Mouse (Mus musculus): ENCODE measurements at regions not wholly inside any gene's neighbourhood (a gene's known extent, or its start where the extent isn't known, plus 50 kb on each side); places are given as distances from the start of the nearest gene placed in this dataset.
A peak's percentile ranks its signal among the peaks of the same experiment; 100 is the strongest.

DNA sequence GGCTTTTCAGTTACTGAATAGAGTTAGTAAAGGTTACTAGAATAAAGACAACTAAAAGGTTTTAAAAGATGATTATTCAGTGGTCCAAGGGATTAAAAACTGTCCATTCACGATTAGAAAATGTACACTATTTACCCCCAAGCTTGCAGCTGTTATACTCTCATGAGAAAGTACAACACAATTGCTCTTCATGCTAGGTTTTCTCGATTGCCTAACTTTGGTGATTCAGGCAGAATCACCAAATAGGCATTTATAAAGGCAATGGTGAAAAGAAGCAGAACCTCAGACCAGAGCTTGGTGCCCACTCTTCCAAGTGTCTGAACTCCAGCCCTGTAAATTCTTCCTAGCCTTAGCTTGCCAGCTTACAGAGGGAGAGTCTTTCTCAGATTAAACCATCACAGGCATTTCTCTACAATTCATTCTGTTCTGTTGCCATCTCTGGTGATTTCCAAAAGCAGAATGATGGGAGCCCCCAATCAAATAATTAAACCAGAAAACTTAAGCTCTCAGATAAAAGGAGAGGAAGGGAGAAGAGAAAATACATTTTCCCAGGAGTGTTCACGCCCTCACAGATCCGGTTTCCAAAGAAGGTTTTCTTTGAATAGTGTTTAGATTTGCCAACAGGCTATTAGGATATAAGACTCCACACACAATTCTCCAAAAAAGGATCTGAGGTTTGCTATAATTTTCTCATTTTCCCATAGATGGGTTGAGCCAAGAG is 657.0 kb downstream of the Slc22a22 start:
- no peak for DNase-seq

DNA sequence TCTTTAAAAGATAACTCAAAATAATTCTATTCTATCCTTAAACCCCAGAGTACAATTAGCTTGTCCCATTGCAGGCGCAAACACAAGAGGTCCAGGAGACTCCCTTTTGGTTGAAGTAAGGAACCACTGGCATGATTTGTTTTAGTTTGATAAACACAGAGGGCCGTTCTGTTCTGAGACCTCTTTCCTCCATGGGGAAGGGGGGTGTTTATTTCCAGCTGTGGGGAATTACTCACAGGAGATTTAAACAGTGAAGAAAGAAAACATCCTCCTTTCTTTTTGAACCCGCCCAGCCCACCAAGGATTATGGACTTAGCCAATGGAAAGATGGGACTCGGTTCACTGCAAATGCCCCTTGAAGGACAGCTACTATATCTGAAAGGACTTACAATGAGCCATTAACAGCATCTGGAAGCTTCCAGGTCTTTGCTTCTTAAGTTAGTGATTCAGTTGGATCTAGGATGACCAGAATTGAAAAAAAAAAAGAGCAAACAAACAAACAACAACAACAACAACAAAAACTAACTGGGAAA is 659.2 kb downstream of the Slc22a22 start:
- DNase-seq, result no peak

DNA sequence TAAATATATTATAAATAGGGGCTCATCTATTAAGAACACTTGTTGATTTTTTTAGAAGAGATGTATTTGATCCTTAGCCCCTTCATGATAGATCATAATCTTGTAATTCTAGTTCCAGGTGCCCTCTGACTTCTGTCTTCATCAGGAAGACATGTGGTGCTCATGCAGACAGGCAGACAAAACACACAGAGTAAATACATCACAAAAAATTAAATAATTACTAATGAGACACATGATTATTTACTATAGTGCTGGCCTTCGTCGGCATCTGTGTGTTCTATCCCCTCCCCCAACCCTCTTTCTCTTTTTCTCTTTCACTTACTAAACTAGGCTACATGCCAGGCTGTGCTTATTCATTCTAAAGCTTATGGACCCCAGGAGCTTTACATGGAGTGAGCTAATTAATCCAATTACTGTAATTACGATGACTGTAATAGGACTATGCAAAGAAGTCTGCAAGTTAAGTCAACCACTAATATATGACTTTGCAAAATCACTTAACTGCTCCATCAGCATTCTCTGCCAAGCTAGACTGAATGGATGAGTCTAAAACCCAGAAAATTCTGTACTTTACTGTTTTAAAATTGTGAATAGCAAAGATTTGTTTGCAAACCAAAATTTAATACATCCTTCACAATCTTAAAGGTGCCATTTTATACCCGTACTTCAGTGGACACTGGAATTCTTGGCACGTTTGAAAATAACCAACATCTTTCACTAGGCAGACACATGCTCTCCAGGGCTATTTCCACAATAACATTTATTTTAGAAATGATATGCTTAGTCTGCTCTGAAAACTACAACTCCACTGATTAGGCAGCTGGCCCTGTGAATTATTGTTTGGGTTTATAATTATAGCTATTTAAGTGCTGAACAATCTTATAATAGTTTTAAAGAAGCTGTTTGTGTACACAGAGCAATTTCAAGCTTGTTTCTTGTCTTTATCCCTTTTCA is 659.9 kb downstream of the Slc22a22 start:
- DNase-seq, result no peak

DNA sequence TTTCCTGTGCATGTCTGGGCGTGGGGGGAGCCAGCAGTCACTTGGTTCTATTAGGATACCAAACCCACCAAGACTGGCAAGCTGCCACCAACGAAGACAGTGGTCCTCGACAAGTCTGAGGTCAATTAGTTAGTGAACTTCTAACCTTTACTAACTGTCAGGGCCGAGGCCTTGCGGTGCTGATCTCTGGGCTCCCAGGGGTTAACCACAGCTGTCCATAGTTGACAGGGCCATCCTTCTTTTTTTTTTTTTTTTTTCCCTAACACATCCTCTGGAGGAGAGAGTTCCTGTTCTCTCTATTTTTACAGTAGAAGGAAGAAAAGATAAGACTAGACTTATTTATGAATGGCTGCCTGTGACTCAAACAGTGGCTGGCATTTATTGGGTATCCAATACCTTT is 663.5 kb downstream of the Slc22a22 start:
- DNase-seq, result no peak

DNA sequence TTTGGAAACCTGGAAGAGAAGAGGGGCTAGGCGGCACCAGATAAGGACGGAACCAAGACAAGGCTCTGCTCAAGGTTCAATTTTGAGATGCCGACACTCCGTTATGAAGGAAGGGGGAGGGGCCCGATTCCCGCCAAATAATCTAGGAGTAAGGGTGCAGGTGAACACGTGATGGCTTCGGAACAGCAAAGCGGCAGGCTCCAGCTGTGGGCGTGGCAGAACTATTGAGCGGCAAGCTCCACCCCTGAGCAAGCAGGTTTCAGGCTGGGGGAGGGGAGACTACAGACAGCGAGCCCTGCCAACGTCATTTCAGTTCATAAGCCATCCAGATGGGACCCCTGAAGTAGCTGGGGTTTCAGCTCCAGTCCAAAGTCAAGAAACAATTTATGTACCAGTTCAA is 667.3 kb downstream of the Slc22a22 start:
- DNase-seq, result peak in 1 of 2 experiments; percentile 5

DNA sequence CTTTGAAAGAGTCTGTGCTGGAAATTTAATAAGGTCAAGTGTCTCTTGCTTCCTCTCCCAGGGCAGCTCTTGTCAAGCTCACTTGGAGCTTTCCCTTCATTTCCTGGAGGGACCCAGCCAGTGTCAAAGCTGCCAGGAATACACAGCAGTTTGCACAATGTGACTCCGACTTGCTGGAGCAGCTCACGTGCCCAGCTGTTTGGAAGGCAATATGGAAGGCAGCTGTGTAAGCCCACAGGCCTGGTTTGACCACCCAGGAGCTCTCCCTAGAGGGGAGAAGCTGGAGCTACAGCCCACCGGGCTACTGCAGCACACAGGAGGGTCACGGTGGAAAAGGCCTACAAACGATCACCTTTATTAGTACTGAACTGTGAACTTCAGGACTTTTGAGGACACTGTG is 669.8 kb downstream of the Slc22a22 start:
- no peak for DNase-seq

DNA sequence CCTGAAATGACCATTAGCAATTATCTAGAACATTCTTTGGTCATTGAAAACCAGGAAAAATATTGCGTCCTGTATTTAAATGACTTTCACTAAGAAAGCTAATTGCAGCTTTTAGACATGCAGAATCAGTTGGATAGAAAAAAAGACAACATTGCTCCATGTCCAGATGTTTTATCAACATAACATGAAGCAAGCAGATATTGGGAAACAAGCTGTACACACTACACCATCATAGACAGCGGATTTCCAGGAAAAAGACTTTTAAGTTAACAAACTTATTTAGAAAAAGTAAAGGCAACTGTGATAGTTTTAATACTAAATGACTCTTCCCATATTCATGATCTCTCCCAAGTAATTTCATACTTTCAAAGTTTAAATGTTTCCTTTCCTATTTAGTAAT is 675.5 kb downstream of the Slc22a22 start:
- DNase-seq, result no peak

DNA sequence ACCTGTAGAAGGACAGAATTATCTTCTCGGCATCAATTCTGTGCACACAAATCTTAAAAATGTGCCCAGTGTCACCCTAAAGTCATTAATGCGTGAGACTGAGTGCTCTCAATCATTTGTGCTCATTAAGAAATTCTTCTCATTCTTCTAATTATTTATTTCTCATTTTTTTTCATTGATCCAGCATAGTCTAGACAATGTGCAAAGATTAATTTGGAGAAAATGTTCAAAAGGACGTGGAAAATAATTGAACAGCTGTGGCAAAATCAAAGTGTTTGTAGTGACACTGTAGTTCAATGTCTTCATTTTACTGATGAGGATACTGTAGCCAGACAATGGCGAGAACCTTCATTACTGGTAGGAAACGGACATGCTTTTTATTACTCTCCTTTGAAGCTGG is 702.0 kb downstream of the Slc22a22 start:
- no peak for DNase-seq

DNA sequence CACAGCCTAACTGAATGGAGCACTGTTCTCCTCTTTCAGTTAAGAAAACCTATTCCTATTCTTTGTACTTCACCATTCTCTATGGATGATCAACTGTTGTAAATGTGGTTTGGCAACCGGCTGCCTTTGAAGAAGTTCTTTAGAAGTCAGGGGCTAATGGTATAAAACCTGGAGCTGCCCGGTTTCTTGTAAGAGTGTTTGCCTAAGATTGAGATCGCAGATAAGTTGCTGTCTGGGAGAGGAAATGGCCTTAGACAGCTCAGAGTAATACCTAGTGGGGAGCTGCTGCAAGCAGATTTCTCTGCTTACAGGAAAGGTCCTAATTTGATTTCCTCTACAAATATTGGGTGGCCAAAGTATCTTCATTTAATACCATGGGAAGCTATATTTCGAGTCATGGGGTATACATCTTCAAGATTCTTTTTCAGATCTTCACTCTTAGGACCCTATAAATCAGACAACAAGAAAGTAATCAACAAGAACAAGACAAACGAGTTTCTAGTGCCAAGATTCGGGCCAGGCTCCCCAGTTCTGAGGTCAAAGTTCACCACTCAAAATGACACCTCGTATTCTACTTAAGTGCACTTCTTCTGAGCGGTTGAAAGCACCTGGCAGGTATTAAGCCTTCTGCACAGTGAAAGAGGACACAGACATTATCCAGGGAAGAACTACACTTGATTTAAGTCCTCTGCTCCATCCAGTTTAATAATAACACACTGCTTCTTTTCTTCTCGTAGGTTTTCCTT is 702.6 kb downstream of the Slc22a22 start:
- no peak for DNase-seq

DNA sequence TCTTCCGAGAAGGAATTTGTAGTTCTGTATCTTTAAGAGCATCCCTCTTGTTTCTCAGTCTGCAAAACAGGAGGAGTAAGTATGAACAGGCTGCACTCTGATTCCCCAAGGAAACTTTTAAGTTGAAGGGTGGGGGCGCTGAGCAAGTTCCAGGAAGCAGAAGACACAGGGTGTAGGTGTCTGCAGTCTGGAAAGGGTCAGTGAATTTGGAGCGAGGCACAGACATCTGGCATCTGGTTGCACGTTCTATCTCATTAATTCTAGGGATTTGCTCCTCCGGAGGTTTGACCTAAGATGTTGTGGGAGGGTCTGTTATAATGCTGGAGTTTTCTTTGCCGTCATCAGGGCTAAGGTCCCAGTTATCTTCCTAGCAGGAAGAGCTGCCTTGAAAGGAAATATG is 711.1 kb downstream of the Slc22a22 start:
- no peak for DNase-seq

DNA sequence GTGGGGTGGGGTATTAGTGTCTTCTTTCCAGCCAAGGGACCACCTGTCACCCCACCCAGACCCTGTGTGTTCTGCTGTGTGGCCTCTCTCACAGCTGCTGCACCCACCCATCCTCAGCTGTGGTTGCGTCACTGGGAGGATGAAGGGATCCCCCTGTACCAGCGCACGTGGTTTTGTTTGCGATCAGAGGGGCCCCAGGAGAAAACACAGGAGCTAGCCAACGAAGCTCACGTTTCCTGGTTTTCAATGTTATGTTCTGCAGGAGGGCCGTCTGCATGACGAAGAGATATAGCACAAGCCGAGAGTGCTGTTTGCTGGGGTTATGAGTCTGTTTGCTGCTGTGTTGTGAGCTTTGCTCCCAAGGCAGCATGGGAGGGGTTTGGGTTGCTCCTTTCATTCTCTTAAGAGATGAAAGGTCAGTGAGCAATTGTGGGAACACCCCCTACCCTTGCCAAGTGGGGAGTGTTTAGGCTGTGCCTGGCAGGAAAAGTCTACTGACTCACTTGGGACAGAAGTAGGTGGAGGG is 712.4 kb downstream of the Slc22a22 start:
- DNase-seq, result peak; percentile 63 to 71

DNA sequence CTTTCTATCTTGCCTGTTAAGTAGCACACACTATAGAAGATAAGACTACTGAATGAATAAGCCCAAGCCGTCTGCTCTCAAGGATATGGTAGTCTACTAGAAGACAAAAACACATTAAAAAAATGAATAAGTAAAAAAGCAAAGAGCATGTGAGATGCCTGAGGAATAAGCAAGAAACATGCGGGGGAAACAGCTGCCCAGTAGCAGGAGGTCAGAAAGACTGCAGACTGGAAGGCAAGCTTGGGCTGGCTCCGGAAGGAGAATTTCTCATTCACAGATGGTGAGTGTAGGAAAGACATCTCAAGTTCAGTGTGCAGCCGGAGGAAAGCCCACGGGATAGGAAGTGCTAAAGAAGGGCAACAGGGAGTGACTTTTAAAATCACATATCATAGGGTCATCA is 713.4 kb downstream of the Slc22a22 start:
- no peak for DNase-seq

DNA sequence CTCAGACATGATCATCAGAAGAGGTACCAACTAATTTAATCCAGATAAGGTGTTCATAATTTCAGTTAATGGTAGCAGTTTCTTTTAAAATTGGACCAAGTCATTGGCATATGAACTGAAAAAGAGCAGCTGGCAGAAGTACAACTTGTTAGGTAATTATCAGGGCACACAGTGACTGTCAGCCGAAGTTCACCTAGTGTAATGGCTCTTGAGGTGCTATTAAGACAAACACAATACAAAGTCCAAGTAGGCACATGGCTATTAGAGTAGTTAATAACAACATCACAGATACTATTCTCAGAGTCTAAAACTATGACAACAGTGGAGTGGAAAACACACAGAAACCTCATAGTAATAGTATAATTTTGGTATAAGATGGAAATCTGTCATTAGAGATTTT is 730.7 kb downstream of the Slc22a22 start:
- DNase-seq, result peak; percentile 5 to 62

DNA sequence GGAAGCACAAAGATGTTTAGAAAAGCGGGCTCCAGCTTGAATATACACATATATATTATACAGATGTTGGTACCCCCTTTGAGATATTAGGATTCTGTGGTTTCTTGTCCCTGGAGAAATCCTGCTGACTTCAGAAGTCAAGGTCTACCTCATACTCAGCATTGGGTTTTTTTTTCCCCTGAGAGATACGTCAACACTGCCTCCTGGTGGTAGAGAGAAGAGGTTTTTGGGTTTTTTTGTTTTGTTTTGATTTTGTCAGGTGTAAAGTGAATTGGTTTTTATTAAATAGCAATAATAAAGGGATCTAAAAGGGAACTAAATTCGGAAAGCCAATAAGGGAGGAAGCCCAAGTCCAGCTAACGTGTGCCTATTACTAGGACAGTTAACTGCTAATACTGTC is 732.5 kb downstream of the Slc22a22 start:
- DNase-seq, result peak; percentile 8 to 9

All from kidney, postnatal 36 days (tissue).